Mouse (Mus musculus): ENCODE measurements around the gene Trim8. TPM values are rescaled to one million over a fixed set of nuclear protein-coding genes. Genes with fewer than 3 reads are reported as not detected.

Trim8 gene
- total RNA-seq, 2 experiments from 2014 or later: 38.7 to 40.0 TPM

GRCm38 (mm10) chr19:46518352-46518787 lies 16.9 kb downstream of the Trim8 start:
- peak in 1 of 2 experiments; percentile 56 for DNase-seq
- intact Hi-C loops (cut with DNase I): no loop called here

GRCm38 (mm10) chr19:46518828-46519621 lies 17.5 kb downstream of the Trim8 start:
- intact Hi-C loops (cut with DNase I): no loop called here
- no peak for DNase-seq

GRCm38 (mm10) chr19:46521698-46522097 lies 20.2 kb downstream of the Trim8 start:
- intact Hi-C loops (cut with DNase I): no loop called here
- DNase-seq: no peak

GRCm38 (mm10) chr19:46522433-46523044 lies 21.0 kb downstream of the Trim8 start:
- DNase-seq: peak in 1 of 2 experiments; percentile 21
- intact Hi-C loops (cut with DNase I): no loop called here

GRCm38 (mm10) chr19:46523131-46523479 lies 21.6 kb downstream of the Trim8 start:
- intact Hi-C loops (cut with DNase I): no loop called here
- DNase-seq: no peak

- intact Hi-C loops (cut with DNase I): loop anchor here (2.0 kb wide), 1 partner anchor 19 kb away; no protein-coding TSS in a partner anchor
- peak in 1 of 2 experiments; percentile 52 for DNase-seq
These were observed 22.1 kb downstream of the Trim8 start for GRCm38 (mm10) chr19:46523480-46524151.

- no peak for DNase-seq
These were observed 22.6 kb downstream of the Trim8 start for GRCm38 (mm10) chr19:46524152-46524544.

GRCm38 (mm10) chr19:46524601-46525321 lies 23.3 kb downstream of the Trim8 start:
- peak; percentile 75 to 82 for DNase-seq
- intact Hi-C loops (cut with DNase I): loop anchor here (2.0 kb wide), 1 partner anchor 20 kb away; no protein-coding TSS in a partner anchor

More at GRCm38 (mm10) chr19:46524152-46524544, 22.6 kb downstream of the Trim8 start:
- intact Hi-C loops (cut with DNase I): loop anchor here (2.0 kb wide), 1 partner anchor 19 kb away; no protein-coding TSS in a partner anchor

- intact Hi-C loops (cut with DNase I): loop anchor here (2.0 kb wide), 2 partner anchors 21 to 47 kb away; no protein-coding TSS in a partner anchor
- no peak for DNase-seq
These were observed 24.5 kb downstream of the Trim8 start for GRCm38 (mm10) chr19:46525691-46526631.

- intact Hi-C loops (cut with DNase I): loop anchor here (1.0 to 2.0 kb wide), 3 partner anchors 25 to 49 kb away; no protein-coding TSS in a partner anchor
- DNase-seq: no peak
These were observed 26.4 kb downstream of the Trim8 start for GRCm38 (mm10) chr19:46527632-46528528.

GRCm38 (mm10) chr19:46528529-46529213 lies 27.2 kb downstream of the Trim8 start:
- DNase-seq: peak; percentile 57 to 72
- intact Hi-C loops (cut with DNase I): loop anchor here (1.0 to 2.0 kb wide), 2 partner anchors 25 to 32 kb away; no protein-coding TSS in a partner anchor

- intact Hi-C loops (cut with DNase I): loop anchor here (2.0 kb wide), 1 partner anchor 31 kb away; no protein-coding TSS in a partner anchor
- DNase-seq: peak in 1 of 2 experiments; percentile 14
These were observed 28.3 kb downstream of the Trim8 start for GRCm38 (mm10) chr19:46529601-46530448.

- intact Hi-C loops (cut with DNase I): no loop called here
- DNase-seq: peak in 1 of 2 experiments; percentile 17
These were observed 29.0 kb downstream of the Trim8 start for GRCm38 (mm10) chr19:46530449-46530990.

GRCm38 (mm10) chr19:46531071-46532030 lies 29.8 kb downstream of the Trim8 start:
- intact Hi-C loops (cut with DNase I): no loop called here
- peak in 1 of 2 experiments; percentile 42 for DNase-seq
